Mouse (Mus musculus): ENCODE measurements around the gene Hoxa13.
A peak's percentile ranks its signal among the peaks of the same experiment; 100 is the strongest.

The Hoxa13 gene

DNA sequence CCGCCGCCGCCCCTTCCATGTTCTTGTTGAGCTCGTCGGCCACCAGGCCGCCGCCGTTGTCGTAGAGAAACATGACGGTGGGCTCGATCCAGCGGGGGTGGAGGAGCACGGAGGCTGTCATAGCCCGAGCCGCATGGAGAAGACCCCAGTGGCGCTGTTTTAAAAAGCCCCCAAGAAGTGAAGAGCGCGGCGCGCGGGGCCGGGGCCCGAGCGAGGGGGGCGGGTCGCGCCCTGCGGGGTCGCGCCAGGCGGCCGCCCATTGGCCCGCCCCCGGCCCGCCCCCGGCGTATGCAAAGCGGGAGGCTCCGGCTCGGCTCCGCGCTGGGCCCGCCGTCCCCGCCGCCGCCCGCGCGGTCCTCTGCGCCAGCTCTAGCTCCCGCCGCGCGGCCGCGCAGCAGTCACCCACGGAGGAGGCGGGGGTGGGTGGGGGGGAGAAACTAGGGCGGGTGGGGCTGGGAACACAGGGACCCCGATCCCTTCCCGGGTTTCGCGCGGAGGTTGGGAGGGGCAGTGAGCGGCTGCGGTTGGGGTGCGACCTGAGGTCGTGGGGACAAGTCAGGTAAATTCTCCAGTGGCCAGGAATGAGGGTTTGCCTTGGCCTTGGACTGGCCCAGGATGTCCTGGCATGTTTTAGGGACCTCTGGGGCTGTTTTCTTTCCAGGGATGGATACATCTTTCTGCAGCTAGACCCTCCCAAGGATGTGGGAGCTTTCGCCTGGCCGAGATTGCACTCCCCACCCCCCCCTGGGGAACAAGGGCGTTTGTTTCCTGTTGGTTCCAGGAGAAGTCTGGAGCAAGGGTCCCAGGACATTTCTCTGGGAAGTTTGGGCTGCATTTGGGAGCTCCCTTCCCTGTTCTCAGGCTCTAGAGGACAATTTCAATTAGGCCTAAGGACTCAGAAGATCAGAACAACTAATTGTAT lies at the start of gene Hoxa13:
TSS of gene Hoxa13 (minus strand) at position 227 of the 922 bp plus-strand sequence.
- peak; percentile 75 for DNase-seq (ENCODE audit: low spot score)

DNA sequence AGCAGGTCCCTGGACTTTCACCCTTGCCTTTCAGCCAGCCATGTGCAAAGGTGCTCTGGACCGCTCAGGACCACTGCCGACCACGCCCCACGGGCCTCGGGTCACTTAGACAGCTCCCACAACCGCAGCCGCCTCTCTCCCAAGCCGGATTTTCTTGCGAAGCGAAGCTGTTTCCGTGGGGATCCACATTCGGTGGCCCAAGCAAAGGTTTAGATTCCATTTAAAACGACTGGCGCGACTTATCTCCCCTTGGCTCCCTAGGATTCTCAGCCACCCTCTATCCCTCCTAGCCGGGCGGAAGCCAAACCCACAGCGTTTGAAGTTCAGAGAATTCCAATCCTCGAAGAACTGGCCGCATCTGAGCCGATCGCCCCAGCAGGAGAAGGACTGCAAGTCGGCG lies 49.7 kb upstream of the Hoxa13 start:
- DNase-seq (ENCODE audit: low spot score), result no peak

DNA sequence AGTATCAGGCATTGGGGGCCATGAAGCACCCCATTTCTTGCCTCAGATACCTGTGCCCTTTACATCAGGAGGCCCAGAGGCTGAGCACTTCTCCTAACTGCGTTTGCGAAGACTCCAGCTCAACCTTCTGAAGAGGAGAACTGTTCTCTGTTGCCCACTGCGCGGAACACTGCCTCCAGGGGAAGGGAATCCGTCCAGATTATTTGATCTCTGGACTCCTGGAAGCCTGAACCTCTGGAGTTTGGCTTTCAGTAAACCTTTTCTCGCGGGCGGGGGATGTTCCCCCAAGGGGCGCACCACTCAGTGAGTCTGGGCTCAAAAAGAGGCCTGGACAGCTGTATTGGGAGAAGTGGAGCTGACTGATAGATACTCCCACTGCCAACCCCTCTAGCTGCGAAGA lies 49.1 kb upstream of the Hoxa13 start:
- no peak for DNase-seq (ENCODE audit: low spot score)

DNA sequence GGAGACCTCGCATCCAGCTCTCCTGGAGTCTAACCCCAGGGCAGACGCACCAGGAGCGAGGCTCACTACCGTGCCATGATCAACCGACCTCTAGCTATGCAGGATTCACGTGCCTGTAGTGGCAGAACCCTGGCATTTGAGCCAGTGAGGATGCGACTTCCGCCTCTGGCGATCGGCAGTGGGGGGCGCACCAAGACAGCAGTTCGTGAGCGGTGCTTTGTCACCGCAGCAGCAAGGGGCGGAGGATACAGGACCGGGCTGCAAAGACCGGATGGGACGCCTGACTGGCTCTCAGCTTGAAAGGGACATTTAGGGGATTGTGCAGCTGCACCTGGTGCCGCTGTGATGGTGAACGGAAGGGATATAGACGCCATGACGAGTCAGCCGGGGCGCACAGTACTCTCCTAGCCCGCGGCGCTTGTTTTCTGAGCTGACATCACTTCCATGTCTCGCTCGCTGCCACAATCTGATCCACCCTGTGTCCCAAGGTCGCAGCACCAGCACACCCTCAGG lies 45.3 kb upstream of the Hoxa13 start:
- DNase-seq (ENCODE audit: low spot score), result peak; percentile 64

DNA sequence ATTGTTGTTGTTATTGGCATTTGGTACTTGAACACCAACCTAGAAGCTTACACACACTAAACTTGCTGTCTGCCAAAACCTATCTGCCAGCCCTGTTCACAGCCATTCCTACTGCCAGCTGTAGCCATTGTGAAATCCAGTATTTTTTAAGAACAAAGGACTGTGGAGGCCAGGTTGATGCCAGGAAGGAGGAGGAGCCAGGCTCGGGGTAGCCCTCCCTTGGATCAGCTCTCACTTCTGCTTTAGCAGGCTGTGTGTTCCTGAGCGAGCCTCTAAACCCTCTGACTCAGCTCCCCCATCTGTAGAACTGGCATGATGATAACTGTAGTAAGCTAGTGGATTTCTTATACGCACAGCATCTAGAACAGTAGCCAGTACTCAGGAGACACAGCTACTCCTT lies 42.7 kb upstream of the Hoxa13 start:
- DNase-seq (ENCODE audit: low spot score), result no peak

DNA sequence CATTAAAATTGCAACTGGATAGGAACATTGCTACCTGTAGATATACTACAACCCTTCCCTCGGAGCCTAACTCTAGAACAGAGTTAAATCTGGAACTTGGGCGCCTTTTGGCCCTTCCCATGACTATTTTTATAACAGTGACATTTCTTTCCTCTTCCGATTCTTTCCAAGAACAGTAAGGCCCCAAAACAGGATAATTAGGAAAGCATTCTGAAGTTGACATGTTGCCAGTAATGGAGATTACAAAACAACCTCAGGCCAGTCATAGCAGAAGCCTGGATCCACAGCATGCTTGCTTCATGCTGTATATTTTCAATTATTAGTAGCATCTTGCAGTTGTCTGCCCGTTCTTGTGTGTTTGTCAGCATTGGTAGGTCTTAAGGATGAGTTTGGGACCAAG lies 40.1 kb upstream of the Hoxa13 start:
- no peak for DNase-seq (ENCODE audit: low spot score)

DNA sequence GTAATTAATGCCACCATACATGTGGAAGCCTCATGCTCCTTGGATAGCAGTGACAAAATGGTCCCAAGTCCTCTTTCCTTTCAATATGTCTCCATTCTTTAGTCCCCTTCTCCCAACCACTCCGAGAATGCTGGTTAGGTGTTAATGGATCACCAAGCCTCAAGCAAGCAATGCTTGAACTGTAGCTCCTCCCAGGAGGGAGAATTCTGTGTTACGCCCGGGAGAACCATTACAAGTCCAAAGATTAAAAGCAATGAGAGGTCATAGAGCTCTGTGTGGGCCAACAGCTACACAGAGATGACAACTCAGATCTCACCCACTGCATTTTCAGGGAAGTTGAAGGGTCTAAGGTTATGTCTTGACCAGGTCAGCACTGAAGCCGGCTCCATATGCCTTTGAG lies 37.8 kb upstream of the Hoxa13 start:
- DNase-seq (ENCODE audit: low spot score), result no peak

DNA sequence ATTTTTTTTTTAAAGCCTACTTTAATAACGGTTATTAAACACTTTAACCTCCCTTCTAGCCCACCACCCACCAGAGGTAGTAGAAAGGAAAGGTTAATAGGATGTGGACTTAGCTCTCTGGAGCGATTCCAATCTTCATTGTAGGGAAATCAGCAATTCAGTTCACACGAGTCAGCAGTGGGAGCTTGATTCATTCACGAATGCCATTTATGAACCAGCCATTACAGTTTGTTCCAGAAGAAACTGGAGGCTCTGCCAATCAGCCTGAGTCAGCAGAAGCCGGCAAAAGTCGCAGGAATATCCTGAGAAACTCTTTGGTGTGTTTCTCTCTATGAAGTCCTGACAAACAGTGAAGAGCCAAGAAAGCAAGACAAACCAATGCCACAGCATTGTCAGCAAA lies 33.9 kb upstream of the Hoxa13 start:
- no peak for DNase-seq (ENCODE audit: low spot score)

DNA sequence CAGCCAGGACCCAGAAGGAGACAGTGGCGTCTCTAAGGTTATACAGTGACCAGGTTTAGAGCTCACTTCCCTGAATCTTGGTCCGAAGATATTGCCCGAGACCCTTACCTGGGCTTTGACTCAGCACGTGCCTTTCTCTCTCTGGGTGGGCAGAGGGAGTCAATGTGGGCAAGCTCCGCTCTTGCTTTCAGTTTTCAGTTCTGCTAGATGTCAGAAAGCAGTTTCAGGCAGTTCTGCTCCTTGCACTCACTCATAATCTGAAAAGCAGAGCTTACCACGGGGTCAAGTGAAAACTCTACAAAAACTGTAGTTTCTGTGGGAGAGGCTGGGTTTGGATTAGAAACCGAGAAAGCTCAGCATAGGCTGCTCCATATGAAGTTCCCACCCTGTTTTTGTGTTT lies 31.6 kb upstream of the Hoxa13 start:
- DNase-seq (ENCODE audit: low spot score), result no peak

DNA sequence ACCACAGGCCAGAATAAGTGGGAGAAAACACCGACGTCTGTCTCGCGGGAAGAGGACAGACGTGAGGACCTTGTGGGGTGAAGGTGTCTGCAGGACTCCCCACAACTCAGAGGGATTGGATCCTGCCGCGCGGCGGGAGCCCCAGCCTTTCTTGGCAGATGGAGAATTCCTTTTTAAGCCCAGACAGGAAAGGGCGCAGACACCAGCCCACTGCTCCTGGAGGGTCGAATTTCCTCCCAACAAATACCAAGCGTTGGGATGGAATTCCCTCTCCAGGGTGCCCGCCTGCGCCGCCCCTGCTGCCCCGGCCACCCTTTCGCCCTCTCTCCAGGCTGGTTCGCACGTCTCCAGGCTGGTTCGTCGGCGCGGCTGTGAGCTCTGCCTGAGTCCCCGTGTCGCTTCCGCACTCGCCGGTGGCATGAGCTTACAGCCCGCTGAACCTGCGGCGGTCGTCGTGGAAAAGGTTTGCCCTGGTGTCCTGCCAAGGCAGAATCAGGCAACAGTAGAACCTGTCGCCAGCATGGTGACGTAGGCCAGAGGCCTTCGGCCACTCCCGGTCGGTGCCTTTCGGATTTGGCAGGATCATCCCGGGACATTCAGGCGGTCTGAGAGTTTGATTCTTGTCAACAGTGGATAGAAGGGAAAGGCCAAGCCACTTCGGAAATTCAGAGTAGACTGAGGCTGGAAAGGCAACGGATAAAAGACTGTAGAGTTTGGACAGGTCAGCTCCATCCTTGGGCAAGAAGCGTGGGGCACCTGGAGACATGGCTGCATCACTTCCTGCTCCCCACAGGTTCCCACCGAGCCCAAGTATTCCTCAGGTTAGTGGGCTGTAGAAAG lies 30.6 kb upstream of the Hoxa13 start:
- no peak for DNase-seq (ENCODE audit: low spot score)

DNA sequence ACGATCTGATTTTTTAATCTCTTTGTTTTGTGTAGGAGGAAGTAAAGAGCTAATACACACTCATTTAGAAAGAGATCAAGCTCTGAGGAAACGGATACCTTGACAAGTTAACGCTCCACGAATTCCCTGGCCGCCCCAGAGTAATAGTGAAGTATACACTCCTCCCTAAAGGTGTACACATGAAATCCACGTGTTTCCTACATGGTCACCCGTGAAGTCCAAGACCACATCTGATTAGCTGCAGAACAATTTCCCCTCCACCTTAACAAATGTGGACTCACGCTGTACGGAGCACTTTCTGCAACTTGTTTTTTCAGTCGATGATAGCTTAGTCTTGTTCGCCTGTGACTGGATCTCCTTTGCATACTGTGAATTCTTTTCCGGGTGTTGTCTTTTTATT lies 29.5 kb upstream of the Hoxa13 start:
- DNase-seq (ENCODE audit: low spot score), result no peak

DNA sequence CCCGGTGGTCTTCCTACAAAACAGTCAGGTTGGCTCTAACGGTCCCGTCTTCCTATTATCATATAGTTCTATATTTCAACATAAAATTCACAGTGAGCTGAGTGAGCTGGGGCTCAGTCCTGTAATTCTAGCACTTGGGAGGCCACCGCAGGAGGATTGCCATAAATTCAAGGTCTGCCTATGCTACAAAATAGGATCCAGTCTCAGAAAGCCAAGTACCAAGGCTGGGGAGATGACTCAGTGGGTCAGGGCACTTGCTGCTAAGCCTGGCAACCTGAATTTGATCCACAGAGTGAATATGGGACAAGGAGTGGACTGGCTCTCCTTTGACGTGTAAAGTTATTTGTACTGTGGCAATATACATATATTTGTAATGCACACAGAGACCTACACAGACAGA lies 23.2 kb upstream of the Hoxa13 start:
- no peak for DNase-seq (ENCODE audit: low spot score)

DNA sequence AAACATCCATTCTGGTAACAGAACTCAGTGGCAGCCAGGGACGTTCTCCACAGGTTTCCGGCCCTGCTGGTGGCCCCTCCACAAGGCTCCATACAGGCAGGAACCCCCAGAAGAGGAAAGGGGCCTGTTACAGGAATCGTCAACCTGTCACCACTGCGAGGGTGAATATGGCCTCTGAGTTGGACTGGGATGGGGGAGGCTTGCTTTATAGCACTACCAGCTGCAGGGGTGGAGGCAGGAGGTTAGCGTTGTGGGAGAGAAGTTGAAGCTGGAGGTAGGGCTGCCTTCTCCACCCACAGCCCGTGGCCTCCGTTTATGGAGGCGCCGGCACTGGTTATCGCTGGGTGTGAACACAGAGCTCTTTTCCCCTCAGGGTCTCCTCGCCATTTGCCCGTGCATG lies 20.4 kb upstream of the Hoxa13 start:
- DNase-seq (ENCODE audit: low spot score), result no peak

DNA sequence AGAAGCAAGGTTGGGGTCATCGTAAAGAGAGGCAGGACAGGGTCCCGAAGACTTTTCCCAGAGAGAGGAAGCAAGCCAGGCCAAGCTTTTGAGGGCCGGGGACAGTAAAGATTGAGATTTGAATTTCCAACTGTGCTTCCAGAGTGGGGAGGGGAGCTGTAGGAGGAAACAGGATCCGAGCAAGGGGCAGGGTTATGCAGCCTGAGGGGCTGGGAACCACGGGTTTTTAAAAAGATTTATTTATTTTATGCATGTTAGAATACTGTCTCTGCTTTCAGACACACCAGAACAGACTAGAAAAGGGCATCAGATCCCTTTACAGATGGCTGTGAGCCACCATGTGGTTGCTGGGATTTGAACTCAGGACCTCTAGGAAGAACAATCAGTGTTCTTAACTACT lies 16.2 kb upstream of the Hoxa13 start:
- no peak for DNase-seq (ENCODE audit: low spot score)

DNA sequence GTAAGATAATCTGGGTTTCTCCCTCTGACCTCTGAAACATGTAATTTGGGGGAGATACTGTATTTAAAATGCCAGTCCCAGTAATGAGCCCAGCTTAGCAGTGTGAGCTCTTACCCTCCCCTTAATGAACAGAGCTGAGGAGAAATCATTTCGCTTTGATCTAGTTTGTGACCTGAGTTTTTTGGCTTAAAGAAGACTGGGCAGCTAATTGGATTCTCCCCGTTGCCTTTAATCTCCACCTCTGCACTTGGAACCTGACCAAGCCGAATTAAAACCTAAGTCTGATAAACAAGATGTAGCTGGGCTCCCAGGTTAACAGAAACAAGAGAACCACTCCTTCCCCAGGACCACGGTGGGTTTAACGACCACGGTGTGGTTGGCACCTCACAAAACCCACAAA lies 15.7 kb upstream of the Hoxa13 start:
- no peak for DNase-seq (ENCODE audit: low spot score)

DNA sequence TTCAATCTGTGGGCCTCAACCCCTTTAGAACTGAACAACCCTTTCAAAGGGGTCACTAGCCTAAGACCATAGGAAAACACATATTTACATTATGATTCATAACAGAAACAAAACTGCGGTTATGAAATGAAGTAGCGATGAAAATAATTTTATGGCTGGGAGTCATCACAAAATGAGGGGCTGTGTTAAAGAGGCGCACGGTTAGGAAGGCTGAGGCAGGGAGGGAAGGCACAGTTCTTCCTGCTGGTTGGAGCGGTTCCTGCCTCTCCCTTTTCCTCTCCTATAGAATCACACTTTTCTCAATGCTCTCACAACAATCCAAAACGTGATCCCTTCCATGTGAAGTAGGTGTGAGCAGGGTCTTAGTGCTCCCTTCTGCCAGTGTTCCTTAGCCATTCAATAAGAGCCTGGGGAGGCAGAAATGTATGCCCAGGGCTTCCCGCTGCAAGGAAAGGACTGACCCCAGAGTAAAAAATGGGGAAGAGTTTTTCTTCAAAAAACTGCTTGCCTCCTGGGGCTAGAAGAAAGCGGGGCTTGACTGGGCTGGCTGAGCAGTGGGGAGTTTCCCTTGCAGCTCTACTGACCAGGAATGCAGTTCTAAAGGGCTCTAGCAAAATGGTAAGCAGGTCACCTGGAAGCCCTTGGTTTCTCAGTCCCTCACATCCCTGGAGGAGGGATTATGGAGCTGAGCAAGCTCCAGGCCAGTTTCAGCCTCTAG lies 15.0 kb upstream of the Hoxa13 start:
- DNase-seq (ENCODE audit: low spot score), result no peak

DNA sequence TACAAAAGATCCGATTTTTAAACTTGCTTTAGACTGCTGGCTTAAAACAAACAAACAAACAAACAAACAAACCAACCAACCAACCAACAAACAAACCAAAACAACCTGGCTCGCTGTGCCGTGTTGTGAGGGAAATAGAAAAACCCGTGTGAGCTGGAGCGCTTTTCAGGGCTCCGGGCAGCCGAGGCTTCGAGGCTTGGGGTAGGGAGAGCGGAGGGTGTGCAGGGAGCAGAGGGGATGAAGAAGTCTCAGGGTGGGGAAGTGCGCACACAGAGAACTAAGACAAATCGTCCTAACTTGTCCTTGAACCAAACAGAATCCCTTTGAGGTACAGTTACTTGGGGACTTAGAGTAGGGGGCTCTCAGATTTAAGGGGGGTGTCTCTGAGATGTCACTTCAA lies 13.9 kb upstream of the Hoxa13 start:
- DNase-seq (ENCODE audit: low spot score), result no peak

DNA sequence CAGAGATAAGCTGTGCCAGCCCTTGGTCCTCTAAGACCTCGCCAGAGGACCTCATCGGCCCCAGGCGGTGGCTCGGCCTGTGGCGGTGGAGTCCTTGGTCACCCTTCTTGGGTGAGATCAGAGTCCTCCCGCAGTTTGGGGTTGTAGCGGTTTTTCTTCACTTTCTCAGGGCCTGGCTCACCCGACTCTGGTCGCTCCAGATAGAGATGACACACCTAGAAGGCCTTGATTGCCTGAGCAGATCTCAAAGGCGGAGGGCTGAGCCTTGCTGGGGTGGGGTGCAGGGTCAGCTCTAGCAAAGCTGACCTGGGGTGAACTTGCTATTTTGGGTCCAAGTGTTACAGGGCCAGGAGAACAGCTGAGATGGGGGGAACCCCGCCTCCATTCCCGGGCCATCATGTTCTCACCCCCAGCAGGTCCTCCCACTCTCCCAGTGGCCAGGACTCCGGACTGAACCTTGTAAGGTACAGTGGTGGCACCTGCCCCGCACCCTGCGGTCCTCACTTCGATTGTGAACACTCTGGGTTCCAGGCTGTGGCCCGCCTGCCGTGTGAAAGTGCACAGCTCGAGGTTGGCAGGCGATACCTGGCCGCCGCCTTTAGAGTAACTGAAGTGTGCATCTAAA lies 13.1 kb upstream of the Hoxa13 start:
- DNase-seq (ENCODE audit: low spot score), result no peak

DNA sequence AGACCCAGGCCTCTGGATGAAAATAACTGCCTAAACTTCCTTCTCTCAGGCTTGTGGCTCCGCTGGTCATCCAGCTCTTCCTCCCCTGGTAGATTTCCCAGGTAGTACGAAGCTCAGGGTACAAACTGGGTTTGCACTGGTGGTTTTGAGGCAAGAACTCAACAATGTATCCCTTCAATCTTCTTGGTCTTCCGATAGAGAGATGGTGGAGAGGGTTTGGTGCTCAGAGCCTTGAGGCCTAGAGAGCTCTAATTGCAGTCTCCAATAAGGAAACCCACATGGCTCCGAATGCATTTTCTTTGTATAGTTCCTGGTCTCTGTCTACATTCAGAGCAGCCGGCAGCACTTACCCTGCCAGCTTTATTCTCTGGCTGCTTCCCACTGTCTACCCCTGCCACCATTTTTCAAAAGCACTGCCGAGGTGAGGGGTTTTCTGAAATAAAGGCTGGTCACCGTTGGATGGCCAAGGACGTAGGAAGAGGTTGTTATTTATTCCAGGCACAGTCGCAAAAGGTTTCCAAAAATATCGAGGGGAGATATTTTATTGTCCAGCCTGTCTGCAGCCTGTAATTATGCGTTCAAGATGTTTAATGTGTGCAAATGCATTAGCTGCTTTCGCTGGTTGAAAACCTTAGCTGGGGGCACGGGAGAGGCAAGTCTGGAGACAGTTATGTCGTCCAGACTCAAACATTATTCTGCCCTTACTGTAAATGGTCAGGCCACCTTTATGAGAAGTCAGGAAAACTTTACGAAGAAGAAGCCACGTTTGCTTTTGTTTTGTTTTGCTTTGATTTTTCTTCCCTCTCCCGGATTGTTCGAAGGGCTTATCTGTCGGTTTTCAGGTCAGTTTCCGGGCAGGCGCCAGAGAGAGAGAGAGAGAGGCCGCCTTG lies 12.3 kb upstream of the Hoxa13 start:
- DNase-seq (ENCODE audit: low spot score), result no peak

DNA sequence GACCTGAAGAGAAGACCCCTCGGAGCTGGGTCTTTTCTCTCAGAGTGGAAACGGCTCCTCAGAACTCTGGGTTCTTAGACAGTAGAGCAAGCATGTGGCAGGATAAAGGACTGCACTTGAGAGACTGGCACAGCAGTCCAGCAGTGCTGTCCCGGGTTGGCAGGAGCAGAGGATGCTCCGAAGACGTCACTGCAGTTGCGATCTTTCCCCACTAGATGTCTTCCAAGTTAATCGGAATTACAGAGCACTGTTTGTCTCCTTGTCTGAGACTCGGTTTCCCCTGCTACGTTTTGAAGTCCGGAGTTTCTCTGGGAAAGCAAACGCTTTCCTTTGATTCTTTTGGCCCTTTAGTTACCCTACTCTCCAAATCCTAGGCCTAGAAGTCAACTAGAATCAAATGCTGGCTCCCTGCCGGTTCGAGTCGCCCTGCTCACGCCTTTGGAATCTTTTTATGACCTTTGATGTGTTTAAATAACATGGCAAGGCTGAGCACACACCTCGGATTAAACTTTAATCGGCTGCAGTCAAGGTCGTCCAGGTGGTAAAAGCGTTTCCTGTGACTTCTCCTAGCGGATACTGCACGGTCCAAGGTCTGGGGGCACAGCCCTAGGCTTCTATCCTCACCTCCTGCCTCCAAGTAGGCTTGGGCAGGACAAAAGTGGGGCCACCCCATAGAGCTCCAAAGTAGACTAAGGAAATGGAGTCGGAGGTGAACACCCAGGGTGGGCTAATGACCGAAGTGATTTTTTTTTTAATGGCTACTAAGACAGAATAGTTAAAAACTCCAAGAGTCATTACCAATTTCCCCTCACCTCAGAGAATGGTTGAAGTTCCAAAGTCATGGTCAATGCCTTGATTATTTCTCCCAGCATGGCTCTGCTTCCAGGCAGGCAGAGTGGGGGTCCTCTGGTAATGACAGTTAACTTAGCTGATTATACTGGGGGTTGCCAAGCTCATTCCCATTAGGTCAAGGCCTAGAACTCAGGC lies 10.1 kb upstream of the Hoxa13 start:
- peak; percentile 73 for DNase-seq (ENCODE audit: low spot score)

Measured in urinary bladder, postnatal 25 days (tissue).